Mouse (Mus musculus): ENCODE measurements at regions not wholly inside any gene's neighbourhood (a gene's known extent, or its start where the extent isn't known, plus 50 kb on each side); places are given as distances from the start of the nearest gene placed in this dataset.

DNA sequence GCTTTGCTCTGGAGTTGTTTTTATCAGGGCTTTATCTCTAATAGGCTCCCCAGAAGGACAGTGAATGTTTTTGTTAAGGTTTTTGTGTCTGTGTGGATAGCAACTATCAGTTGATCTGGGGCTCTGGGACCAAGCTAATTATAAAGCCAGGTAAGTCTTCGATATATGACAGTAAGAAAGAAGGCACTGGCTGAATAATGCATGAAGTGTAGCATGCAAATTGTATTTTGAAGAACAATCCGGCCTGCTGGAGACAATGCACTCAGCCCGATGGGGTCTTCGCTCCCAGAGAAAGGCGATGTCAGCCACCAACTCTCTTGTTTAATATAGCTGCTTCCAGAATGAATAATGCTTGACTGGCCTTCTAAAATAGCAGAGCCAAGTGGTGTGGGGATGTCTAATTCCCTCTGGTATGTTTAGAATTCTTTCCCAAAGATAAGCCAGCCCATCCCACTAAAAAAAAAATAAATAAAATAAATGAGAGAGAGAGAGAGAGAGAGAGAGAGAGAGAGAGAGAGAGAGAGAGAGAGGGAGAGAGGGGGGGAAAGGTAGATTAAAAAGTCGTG, 68.6 kb downstream of the Dad1 start:
- DNase-seq (ENCODE audit: low read depth, low spot score), result no peak

DNA sequence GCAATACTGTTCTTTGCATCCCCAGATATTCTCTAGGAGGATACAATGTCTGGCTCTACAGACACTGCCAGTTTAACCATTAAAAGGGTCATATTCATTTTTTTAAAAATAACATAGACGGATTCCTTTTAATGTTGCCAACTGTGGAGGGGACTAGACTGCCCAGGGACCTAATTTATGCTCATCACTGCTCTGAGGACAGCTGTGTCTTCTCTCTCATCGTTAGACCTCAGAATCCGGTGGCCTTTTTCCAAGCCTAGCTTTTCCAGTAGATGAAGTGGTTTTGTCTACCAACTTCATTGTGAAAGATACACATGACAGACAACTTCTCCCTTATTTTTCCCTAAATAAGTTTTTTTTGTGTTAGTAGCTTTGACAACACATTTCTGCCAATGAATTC, 70.0 kb downstream of the Dad1 start:
- no peak for DNase-seq (ENCODE audit: low read depth, low spot score)

DNA sequence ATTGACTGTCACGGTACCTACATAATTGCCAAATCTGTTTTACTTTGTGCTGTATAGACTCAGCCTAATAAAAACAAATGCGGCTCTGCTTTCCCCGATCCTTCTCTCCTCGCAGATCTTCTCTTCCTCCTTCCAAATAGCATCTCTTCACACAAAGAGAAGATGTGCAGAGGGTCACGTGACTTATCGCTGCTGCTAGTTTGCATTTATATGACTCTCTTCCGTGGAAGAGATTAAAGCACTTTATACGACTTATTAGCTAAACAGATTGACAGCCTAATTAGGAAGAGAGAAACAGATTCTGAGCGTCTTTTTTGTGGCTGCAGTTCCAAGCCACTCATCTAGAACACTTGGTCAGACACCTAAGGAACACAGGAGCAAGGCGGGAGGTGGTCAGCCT, 71.1 kb downstream of the Dad1 start:
- DNase-seq (ENCODE audit: low read depth, low spot score), result no peak

DNA sequence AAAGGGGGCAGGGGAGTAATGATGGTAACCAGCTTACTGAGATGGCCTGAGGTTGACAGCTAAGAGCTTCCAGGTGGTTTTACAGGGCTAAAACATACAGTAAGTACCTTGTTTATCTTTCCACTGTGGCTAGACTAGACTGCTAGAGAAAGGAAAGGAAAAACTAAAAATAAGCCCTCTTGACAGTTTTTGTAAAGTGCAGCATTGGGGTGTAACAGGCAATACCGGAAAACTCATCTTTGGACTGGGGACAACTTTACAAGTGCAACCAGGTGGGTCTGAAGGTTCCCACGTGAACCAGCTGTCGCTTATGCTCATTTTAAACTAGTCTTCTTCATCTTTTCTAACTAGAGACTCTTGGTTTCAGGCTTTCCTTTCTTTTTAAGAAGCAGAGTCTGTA, 72.6 kb downstream of the Dad1 start:
- no peak for DNase-seq (ENCODE audit: low read depth, low spot score)

DNA sequence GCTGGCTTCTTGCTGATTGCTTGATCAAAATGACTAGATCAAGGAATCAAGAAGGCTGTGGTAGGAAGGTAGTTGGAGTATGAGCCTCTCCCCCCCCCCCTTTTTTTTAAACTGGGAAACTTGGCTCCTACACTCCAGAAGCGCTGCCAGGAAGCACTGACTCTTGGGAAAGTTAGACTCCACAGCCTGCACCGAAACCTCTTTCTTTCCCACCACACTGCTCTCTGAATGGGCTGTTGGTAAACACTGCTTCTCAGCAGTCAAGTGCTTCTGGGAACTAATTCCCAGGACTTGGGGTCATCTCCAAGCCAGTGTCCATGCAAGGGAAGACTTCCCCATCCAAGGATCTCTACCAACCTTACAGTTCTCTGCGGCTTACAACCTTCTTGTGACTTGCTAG, 73.2 kb downstream of the Dad1 start:
- no peak for DNase-seq (ENCODE audit: low read depth, low spot score)

DNA sequence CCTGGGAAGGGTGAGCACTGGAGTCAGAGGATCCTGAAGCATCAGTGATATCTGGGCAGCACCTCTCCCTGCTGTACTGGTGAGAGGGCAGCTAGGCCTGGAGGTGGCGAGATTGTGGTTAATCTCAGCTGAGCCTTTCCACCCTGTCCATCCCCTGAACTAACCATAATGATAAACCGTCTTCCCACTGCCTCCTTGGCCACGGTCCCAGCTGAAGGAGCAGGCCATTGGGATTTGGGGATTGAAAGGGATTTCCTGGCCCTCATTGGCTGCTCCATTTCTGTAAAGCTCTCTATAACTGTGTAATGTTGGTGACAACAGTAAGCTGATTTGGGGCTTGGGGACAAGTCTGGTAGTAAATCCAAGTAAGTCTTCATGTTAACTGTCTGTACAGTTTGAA, 73.6 kb downstream of the Dad1 start:
- no peak for DNase-seq (ENCODE audit: low read depth, low spot score)

DNA sequence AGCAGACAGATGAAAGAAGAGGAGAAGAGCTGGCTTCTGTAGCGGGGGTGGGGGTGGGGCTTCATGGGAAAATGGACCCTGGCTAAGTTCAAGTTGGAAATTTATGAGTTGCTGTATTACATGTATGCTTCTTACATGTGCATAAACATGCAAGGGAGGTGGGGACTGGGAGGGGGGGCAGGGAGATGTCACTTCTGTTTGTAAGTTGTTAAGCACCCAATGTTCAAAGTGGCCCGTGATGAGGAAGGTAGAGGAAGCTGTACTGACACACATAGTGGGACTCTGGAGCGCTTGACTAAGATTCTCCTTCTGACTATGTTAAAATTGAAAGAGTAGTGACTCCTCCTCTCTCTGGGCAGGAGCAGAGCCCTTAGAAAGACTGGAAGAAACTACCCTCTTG, 75.0 kb downstream of the Dad1 start:
- DNase-seq (ENCODE audit: low read depth, low spot score), result no peak

DNA sequence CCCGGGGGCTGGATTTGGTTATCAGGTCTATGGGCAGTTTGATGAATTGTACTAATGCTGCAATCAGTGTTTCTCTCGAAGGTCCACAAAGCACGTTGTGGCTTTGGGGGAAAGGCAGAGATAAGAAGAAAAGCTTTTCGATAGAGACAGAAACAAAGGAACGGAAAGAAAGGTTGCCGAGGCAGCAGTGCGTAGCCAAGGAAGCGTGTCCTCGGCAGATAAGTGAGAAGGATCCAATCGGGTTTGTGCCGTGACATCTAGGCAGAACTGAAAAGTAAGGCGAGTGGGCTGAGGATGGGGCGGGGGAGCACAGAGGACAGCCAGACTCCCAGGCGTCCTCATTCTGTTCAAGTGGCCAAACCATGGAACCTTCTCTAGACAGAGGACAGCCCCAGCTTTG, 77.4 kb downstream of the Dad1 start:
- DNase-seq (ENCODE audit: low read depth, low spot score), result no peak

DNA sequence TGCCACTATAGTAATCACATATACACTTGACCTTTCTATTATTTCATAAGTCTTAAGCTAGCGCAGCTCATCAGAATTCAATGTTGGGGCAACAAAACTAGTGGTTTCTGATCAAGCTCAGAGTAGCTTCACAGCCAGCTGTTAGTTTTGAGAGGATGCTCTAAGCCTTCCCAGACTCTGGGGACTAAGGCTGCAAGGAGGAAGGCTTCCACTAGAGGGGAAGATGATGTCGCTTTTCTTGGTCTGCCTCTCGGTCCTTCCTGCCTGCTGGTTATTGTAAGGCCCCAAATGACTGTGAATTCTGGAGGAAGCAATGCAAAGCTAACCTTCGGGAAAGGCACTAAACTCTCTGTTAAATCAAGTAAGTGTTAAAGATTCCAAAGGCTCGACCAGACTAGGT, 78.4 kb downstream of the Dad1 start:
- DNase-seq (ENCODE audit: low read depth, low spot score), result no peak

DNA sequence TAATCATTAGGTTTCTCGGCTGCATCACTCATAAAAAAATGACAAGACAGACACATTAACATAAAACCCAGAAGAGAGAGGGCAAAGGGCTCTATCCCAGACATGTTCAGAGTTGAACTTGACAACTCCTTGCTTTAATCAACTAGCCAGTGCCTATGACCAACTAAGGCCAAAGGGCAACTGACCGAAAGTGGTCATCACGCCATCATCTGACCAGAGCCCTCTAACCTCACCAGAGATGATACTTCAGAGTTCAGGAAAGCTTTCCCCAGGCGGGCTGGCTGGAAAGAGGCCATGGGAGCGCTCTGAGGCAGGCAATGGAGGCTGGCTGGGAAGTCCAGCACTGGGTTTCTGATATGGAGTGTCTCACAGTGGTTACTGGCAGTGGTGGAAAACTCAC, 80.6 kb downstream of the Dad1 start:
- DNase-seq (ENCODE audit: low read depth, low spot score), result no peak

DNA sequence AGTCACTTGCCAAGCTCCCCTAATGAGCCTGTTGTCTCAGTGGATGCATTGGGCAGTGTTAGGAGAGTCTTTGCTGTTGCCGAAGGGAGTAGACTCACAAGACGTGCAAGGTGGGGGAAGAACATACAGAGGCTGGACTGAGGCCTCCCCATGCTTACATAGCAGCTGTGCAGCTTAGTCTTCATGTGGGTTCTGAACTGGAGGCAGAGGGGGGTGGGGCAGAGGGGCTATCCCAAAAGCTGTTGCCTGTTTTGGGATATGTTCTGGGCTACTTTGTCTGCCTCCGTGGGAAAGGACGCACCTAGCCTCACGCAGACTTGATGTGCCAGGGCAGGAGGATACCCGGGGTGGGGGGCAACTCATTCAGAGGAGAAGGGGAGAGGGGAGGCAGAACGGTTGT, 84.7 kb downstream of the Dad1 start:
- no peak for DNase-seq (ENCODE audit: low read depth, low spot score)

DNA sequence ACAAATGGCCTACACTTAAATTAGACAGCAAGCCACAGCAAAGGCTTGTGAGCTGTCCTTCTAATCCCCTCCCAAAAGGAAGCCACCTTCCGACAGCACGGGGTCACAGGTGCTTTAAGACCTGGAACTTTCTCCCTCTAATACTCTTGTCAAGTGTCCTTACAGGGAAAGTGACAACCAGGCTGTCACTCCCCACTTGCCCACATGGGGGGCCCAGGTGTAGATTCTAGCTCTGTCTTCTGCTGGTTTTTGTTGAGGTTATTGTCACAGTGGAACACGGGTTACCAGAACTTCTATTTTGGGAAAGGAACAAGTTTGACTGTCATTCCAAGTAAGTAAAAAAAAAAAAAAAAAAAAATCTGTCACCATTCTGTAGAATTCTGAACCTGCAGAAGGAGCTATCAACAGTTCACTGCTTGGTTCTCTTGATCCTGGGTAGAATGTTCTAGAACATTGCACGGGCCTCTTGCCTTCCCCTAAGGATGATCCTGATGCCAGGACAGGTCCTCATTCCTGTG, 85.4 kb downstream of the Dad1 start:
- no peak for DNase-seq (ENCODE audit: low read depth, low spot score)

DNA sequence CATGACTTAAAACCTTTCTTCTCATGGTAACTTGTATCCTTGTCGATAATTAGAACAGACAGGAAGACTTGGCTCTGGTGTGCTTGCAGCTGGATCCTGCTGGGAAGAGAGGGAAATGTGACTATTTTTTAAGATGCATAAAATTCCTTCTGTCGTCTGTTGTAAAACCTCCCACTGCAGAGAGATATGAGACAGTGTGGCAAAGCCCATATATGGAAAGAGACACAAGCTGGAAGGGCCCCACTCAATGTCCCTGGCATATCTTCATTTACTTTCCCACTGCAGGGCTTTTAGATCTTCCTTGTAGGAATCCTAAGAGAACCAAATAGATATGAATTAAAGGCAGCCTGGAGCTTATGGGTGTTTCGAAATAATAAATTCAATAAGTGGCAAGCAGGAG, 87.8 kb downstream of the Dad1 start:
- no peak for DNase-seq (ENCODE audit: low read depth, low spot score)

DNA sequence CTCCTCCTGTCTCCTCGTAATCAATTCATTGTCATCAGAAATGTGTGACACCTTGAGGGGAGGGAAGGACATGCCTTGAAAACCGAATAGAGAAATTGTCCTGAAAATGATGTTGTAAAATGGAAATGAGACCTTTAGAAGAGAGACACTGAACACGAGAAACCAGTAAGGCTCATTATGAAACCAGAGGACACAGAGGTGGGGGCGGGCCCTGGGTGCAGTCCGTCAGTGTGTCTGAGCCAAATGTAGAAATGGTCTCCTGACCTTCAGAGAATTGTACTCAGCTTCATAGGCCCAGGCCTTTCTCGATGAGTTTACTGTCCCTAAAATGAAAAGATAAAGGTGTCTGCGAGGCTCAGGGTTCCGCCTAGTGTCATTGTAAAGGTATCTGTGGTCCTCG, 89.0 kb downstream of the Dad1 start:
- no peak for DNase-seq (ENCODE audit: low read depth, low spot score)

DNA sequence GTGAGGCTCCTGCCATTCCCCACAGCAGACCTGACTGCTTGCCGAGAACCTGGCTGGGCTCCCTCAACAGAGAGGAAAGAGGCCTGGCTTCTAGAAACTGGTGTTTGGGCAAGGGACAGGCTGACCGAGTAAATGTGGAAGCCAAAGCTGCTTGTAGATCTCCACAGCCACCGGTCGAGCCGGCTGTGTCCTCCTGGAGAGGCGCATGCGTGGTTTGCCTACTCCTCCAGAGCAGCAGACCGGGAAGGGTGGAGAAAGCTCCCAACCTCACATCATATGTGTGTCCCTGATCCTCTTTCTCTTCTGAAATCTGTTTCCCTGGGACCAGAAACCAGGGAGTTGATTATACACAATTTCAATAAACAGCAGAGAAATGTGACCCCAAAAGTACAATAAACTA, 92.0 kb downstream of the Dad1 start:
- no peak for DNase-seq (ENCODE audit: low read depth, low spot score)

DNA sequence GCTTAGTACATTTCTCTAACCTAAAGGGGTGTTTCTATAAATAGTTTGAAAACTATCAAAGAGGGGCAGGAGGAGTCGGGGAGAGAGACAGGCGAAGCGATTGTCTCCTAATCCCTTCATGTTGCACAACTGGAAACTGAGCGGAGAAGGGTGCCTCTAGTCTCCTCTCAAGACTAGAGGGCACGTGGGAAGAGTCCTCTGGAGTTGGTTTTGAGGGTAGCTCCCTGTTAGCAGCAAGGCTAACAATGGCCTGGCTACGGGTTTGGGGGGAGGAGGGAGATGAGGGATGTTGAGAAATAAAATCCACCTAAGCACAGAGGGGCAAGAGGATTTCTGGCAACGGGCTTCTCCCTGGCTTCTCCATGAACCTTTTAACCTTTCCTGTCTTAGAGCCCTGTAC, 92.7 kb downstream of the Dad1 start:
- no peak for DNase-seq (ENCODE audit: low read depth, low spot score)

DNA sequence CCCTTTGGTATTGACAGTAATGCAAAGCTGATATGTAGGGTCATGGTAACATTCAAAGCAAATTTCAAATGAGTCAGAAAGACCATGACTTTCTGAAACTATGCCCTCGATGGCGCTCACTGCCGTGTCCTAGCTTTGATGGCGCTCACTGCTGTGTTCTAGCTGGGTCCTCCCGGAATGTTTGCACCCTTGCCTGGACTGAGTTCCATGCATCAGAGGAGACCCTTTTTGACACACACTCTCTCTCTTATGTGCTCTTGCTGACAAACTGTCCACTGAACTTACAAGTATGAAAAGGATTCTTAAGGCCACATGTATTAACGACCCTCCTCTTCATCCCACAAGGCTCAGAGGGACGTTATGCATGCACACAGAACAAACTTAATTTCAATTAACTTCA, 94.1 kb downstream of the Dad1 start:
- no peak for DNase-seq (ENCODE audit: low read depth, low spot score)

DNA sequence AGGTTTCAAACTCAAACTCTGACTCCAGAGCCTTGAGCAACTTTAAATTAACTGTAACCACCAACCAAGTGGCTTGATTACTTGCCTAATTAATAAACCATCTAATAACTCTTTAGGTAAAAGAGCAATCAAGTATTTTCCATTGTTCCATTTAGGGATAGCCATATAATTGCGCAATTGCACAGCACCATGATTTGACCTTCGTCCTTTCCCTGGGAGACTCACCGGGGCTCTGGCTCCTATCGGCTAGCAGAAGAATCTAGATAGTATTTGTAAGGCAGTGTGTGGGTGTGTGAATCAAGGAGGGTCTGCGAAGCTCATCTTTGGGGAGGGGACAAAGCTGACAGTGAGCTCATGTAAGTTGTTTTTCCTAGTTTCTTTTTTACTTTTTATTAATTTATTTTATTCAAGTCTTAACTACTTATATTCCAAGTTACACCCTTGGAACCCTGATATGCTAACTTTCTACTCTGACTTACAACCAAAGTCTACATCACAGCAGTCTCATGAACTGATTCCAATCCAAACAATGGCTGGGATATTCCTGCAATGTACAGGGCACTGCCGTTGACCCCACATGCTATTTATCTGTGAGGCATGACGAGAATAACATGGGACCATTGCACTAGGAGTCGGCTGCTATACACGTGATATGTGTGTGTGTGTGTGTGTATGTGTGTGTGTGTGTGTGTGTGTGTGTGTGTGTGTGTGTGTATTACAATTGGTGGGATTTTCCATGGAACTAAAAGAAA, 95.5 kb downstream of the Dad1 start:
- no peak for DNase-seq (ENCODE audit: low read depth, low spot score)

DNA sequence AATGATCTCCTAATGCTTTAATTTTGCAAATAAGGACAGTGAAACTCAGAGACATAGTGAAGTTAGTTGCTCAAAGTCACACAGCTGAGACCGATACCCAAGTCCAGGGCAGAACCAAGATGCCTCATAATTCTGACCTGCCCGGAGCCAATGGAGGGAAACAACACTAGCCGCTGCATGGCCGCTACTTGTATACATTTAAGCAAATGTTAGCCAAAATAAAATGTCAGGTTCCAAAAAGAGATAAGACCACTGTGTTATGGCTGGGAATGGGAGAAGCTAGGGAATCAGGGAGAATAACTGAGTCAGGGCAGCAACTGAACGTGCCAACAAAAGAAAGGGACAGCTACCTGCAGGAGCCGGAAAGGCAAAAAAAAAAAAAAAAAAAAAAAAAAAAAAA, 97.4 kb downstream of the Dad1 start:
- DNase-seq (ENCODE audit: low read depth, low spot score), result no peak

DNA sequence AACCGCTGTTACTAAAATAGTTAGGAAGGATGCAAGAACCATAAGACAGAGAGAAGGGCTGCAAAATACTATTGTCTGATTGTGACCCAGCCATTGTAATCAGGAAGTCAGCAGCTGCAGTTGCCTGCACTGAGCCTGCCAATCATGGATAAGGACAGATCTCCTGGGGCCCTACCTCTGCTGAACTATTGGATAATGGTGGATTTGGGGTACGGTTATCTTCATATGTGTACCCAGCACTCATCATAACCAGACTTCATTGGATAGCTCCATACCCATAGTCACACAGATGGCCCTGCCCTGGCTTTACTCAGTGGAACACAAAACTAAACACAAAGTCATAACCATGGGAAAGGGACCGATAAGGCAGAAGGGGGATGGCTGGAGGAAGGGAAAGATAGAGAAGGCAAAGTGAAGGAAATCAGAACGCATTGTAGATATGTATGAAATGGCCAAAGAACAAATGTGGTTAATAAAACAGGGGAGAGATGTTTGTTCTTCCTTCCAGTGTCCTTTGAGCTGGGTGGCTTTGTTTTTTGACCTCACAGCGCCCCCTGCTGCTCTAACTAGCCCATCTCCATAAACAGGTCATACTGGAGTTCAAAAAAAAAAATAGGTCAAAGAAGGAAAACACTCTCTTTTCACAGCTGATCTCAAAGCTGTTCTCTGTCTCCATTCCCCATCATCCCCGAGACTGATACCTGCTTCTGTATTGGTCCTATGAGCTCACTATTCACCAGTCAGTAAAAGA, 101.2 kb downstream of the Dad1 start:
- DNase-seq (ENCODE audit: low read depth, low spot score), result peak; percentile 53

DNA sequence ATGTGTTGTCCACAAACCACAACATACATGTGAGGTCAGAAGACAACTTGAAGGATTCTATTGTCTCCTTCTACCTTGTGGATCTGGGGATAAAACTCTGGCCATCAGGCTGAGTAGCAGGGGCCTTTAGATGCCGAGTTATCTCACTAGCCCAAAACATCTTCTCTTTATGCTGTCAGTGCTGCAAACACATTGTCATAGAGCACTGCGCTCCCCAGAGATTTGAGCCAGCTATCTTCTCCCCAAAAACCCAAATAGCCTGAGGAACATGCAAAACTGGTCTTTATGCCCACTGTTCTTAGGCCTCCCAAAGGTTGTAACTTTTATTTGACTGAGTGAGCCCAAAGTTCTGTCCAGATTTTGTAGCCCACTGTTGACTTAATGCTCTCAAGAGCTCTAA, 102.0 kb downstream of the Dad1 start:
- DNase-seq (ENCODE audit: low read depth, low spot score), result no peak

DNA sequence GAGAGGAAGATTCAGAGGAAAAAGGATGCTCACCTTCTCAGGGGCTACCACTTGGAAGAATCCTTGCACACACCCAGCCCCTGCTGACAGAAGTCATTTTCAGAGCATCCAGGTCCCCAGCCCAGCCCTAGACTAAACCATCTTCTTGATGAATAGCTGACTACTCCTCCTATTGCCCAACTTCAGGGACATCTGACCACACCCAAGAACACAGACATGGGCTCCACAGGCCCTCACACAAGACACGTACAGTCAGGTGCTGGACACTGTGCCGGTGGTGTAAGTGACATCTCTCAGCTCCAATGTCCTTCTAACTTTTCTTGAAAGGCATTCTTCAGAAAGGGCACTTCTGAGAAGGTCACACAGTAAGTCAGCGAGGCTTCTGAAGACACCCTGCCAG, 102.6 kb downstream of the Dad1 start:
- DNase-seq (ENCODE audit: low read depth, low spot score), result no peak

DNA sequence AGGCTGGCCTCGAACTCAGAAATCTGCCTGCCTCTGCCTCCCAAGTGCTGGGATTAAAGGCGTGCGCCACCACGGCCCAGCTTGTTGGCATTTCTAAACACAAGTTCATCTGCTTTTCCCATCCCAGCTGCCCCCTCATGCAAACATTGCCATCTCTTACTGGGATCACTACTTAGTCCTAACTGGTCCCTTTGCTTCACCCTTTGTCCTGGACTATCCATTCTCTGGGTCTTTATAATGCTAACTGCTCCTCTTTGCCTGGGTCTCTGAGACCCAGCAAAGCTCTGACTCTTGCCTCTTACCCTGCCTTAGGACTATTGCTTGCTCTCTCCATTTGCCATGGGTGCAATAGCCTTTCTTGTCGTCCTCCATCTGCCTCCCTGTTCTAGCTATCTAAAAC, 103.7 kb downstream of the Dad1 start:
- DNase-seq (ENCODE audit: low read depth, low spot score), result no peak

All from skeletal muscle tissue, adult 2 months (tissue).